Mouse (Mus musculus) limb, embryonic 14.5 days (tissue): ENCODE measurements around the gene Slc25a51. TPM values are rescaled to one million over a fixed set of nuclear protein-coding genes. Genes with fewer than 3 reads are reported as not detected.

ENCODE experiments used
- ATAC-seq: fragments of 200-750 bp; cut with Nextera tagmentation; 2 replicates; pipeline ENCODE4 v1.8.0; 2017; ENCODE audit warnings: low read depth, moderate number of reproducible peaks, moderate TSS enrichment; ENCODE audit not compliant: low FRiP score
- DNase-seq: peaks from one replicate; pipeline ENCODE4 v3.0.0-alpha.2; 2015; ENCODE audit warnings: low spot score
- H3K27ac ChIP-seq: fragments of 300-500 bp; sonication (generic); replicated peaks from 2 replicates; pipeline ENCODE4 v1.5.1; 2014; ENCODE audit warnings: low read depth, mild to moderate bottlenecking, low read length, moderate library complexity, mixed read lengths
- H3K27me3 ChIP-seq: fragments of 300-500 bp; sonication (generic); 2 replicates; pipeline ENCODE4 v1.6.1; 2014; ENCODE audit warnings: low read length, mixed read lengths; ENCODE audit not compliant: control insufficient read depth, insufficient read depth
- H3K36me3 ChIP-seq: fragments of 300-500 bp; sonication (generic); 2 replicates; pipeline ENCODE4 v1.6.1; 2014; ENCODE audit warnings: mild to moderate bottlenecking, low read length, moderate library complexity, mixed read lengths; ENCODE audit not compliant: control insufficient read depth, insufficient read depth
- H3K4me1 ChIP-seq: fragments of 300-500 bp; sonication (generic); 2 replicates; pipeline ENCODE4 v1.6.1; 2014; ENCODE audit warnings: antibody characterized with exemption, low read length, mixed read lengths; ENCODE audit not compliant: control insufficient read depth, insufficient read depth
- H3K4me2 ChIP-seq: fragments of 300-500 bp; sonication (generic); replicated peaks from 2 replicates; pipeline ENCODE4 v1.6.1; 2014; ENCODE audit warnings: low read depth, mild to moderate bottlenecking, low read length, moderate library complexity; ENCODE audit not compliant: severe bottlenecking
- H3K4me3 ChIP-seq: fragments of 300-500 bp; sonication (generic); replicated peaks from 2 replicates; pipeline ENCODE4 v1.5.1; 2014; ENCODE audit warnings: low read length
- H3K9ac ChIP-seq: fragments of 300-500 bp; sonication (generic); 2 replicates; pipeline ENCODE4 v1.6.1; 2014; ENCODE audit warnings: mild to moderate bottlenecking, low read depth, low read length, moderate library complexity; ENCODE audit not compliant: severe bottlenecking
- H3K9me3 ChIP-seq: fragments of 300-500 bp; sonication (generic); 2 replicates; pipeline ENCODE4 v1.6.1; 2016; ENCODE audit warnings: low read length; ENCODE audit not compliant: control insufficient read depth
- POLR2A ChIP-seq: fragments of 200-500 bp; IDR thresholded peaks from 2 replicates; pipeline ENCODE4 v1.8.0; 2012; ENCODE audit warnings: inconsistent platforms, mild to moderate bottlenecking, moderate library complexity, borderline replicate concordance; ENCODE audit not compliant: insufficient read depth, insufficient read length; ENCODE audit errors: extremely low read depth
- WGBS: fragments of 180-500 bp; shearing (Covaris S2); extraction: QIAGEN DNeasy Blood & Tissue Kit; methylation state at CpG from one replicate; pipeline ENCODE4 v1.1.7; 2014; 5-methylcytosine and 5-hydroxymethylcytosine counted together
- microRNA-seq: library from miRNA; unstranded; fragments of <30 nt; microRNA quantifications from one replicate; pipeline ENCODE4, GENCODE M21; 2016
- polyA plus RNA-seq, 2 experiments: library from polyadenylated mRNA; depleted of rRNA in 1 of 2; stranded (reverse) in 1 of 2; unstranded in 1 of 2; fragments of >200 nt; fragmentation: Nextera tagmentation in 1 of 2; extraction: Ambion mirVana in 1 of 2; gene quantifications; 2 replicates each; pipeline versions ENCODE4 v1.2.1 to v1.2.3; 2012 to 2014

Slc25a51 gene
- polyA plus RNA-seq, 2 experiments, result 41.5 to 85.5 TPM

GRCm38 (mm10) chr4:45371261-45371660 is 37.3 kb downstream of the Slc25a51 start:
- H3K9me3 ChIP-seq, result no peaks in the 10 kb centered on the region
- no peak for ATAC-seq
- no peak overlapping the region for H3K4me2 ChIP-seq
- H3K4me1 ChIP-seq, result no peaks in the 10 kb centered on the region
- no peaks in the 10 kb centered on the region for H3K27me3 ChIP-seq
- no peak overlapping the region for H3K9ac ChIP-seq
- no peak for TF ChIP-seq POLR2A
- peaks cover 64% of the 10 kb centered on the region for H3K36me3 ChIP-seq
- no peak overlapping the region for H3K4me3 ChIP-seq
- DNase-seq, result no peak
- H3K27ac ChIP-seq, result no peak overlapping the region
- 80% methylated on average over 3 of the region's 3 CpGs for WGBS

DNA sequence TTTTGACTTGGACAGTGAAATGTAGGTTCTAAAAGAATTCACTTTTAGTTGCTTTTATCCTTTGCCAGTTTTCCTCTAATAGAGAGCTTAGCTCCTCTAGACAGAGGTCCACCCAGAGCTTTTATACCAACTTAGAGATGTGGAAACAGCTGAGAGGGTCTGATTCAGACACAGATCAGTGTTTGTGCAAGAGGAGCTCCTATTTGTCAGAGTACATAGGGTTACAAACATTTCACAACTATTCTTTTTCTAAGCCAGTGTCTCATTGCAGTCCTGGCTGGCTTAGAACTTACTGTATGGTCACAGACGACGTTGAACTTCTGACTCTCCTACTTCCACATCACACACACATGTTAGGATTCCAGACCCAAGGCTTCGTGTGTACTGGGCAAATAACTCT is 51.9 kb downstream of the Slc25a51 start:
- ATAC-seq (no peak), DNase-seq (no peak)
- no peaks in the 10 kb centered on the region for H3K9me3 ChIP-seq
- no peak overlapping the region for H3K9ac ChIP-seq
- H3K4me2 ChIP-seq, result no peak overlapping the region
- H3K27me3 ChIP-seq, result no peaks in the 10 kb centered on the region
- H3K4me1 ChIP-seq, result no peaks in the 10 kb centered on the region
- H3K36me3 ChIP-seq, result peaks cover 41% of the 10 kb centered on the region
- H3K27ac ChIP-seq, result no peak overlapping the region
- 93% methylated on average over 3 of the region's 3 CpGs for WGBS
- no peak for TF ChIP-seq POLR2A
- no peak overlapping the region for H3K4me3 ChIP-seq

Small RNA genes within 50 kb of the gene (microRNA-seq; reads per million reads assigned to microRNA genes)
- gene Gm25692, result not detected

Other genes starting within 250 kb of the Slc25a51 start
- gene Frmpd1, start 223.9 kb downstream of the Slc25a51 start, polyA plus RNA-seq (2012; rRNA removed), result 5.0 and 5.5 TPM in 2 replicates
- 4.0 and 5.0 TPM in 2 replicates for gene Frmpd1, start 223.9 kb downstream of the Slc25a51 start, polyA plus RNA-seq (2014; fragmentation: Nextera tagmentation; extraction: Ambion mirVana)
- gene Trmt10b, start 111.6 kb downstream of the Slc25a51 start, polyA plus RNA-seq (2012; rRNA removed), result 7.1 and 10.1 TPM in 2 replicates
- gene Trmt10b, start 111.6 kb downstream of the Slc25a51 start, polyA plus RNA-seq (2014; fragmentation: Nextera tagmentation; extraction: Ambion mirVana), result 16.2 and 18.5 TPM in 2 replicates
- 17.6 and 20.5 TPM in 2 replicates for gene Dcaf10, start 66.7 kb downstream of the Slc25a51 start, polyA plus RNA-seq (2012; rRNA removed)
- 18.4 and 19.0 TPM in 2 replicates for gene Dcaf10, start 66.7 kb downstream of the Slc25a51 start, polyA plus RNA-seq (2014; fragmentation: Nextera tagmentation; extraction: Ambion mirVana)
- gene Exosc3, start 66.0 kb downstream of the Slc25a51 start, polyA plus RNA-seq (2012; rRNA removed), result 47.7 and 50.4 TPM in 2 replicates
- 66.1 and 66.6 TPM in 2 replicates for gene Exosc3, start 66.0 kb downstream of the Slc25a51 start, polyA plus RNA-seq (2014; fragmentation: Nextera tagmentation; extraction: Ambion mirVana)
- 19.0 and 20.9 TPM in 2 replicates for gene Shb, start 123.7 kb upstream of the Slc25a51 start, polyA plus RNA-seq (2012; rRNA removed)
- 9.2 and 10.6 TPM in 2 replicates for gene Shb, start 123.7 kb upstream of the Slc25a51 start, polyA plus RNA-seq (2014; fragmentation: Nextera tagmentation; extraction: Ambion mirVana)